Mouse (Mus musculus) limb, embryonic 12.5 days (tissue): ENCODE results near the gene Slc39a5. TPM values are rescaled to one million over a fixed set of nuclear protein-coding genes. Genes with fewer than 3 reads are reported as not detected.
A peak's percentile ranks its signal among the peaks of the same experiment; 100 is the strongest.

Experiments used
- ATAC-seq: fragments of 200-750 bp; cut with Nextera tagmentation; 2 replicates; pipeline ENCODE4 v1.8.0; 2017; ENCODE audit warnings: low read depth, moderate TSS enrichment; ENCODE audit not compliant: insufficient number of reproducible peaks, insufficient read depth, low FRiP score, low TSS enrichment
- H3K27ac ChIP-seq: fragments of 300-500 bp; sonication (generic); 2 replicates; pipeline ENCODE4 v1.5.1; 2016; ENCODE audit warnings: mild to moderate bottlenecking, moderate library complexity
- H3K27me3 ChIP-seq: fragments of 300-500 bp; sonication (generic); 2 replicates; pipeline ENCODE4 v1.6.1; 2016; ENCODE audit warnings: mild to moderate bottlenecking, moderate library complexity
- H3K36me3 ChIP-seq: fragments of 300-500 bp; sonication (generic); 2 replicates; pipeline ENCODE4 v1.6.1; 2016; ENCODE audit warnings: mild to moderate bottlenecking, moderate library complexity
- H3K4me1 ChIP-seq: fragments of 300-500 bp; sonication (generic); replicated peaks from 2 replicates; pipeline ENCODE4 v1.6.1; 2016
- H3K4me2 ChIP-seq: fragments of 300-500 bp; sonication (generic); 2 replicates; pipeline ENCODE4 v1.6.1; 2016; ENCODE audit warnings: mild to moderate bottlenecking, moderate library complexity
- H3K4me3 ChIP-seq: fragments of 300-500 bp; sonication (generic); replicated peaks from 2 replicates; pipeline ENCODE4 v1.5.1; 2016; ENCODE audit warnings: mild to moderate bottlenecking
- H3K9ac ChIP-seq: fragments of 300-500 bp; sonication (generic); replicated peaks from 2 replicates; pipeline ENCODE4 v1.6.1; 2016; ENCODE audit warnings: mild to moderate bottlenecking, moderate library complexity
- H3K9me3 ChIP-seq: fragments of 300-500 bp; sonication (generic); 2 replicates; pipeline ENCODE4 v1.6.1; 2016; ENCODE audit warnings: mild to moderate bottlenecking, moderate library complexity
- WGBS: fragments of 180-500 bp; shearing (Covaris S2); methylation state at CpG from one replicate; pipeline ENCODE4 v1.1.7; 2016; 5-methylcytosine and 5-hydroxymethylcytosine counted together
- polyA plus RNA-seq: library from polyadenylated mRNA; unstranded; fragments of >200 nt; fragmentation: Nextera tagmentation; extraction: Ambion mirVana; gene quantifications from 2 replicates; pipeline ENCODE4 v1.2.1, GENCODE M21; 2016

The Slc39a5 gene
- polyA plus RNA-seq, 1 experiment from 2014 or later: not detected

- H3K4me2 ChIP-seq: no peak overlapping the region
- H3K36me3 ChIP-seq: peaks cover 100% of the 10 kb centered on the region
- H3K27me3 ChIP-seq: no peaks in the 10 kb centered on the region
- no peak overlapping the region for H3K4me3 ChIP-seq
- no peak overlapping the region for H3K27ac ChIP-seq
- no peak overlapping the region for H3K9ac ChIP-seq
- no peaks in the 10 kb centered on the region for H3K4me1 ChIP-seq
- ATAC-seq: no peak
- H3K9me3 ChIP-seq: no peaks in the 10 kb centered on the region
- WGBS: 84% methylated on average over 6 of the region's 6 CpGs
Measured at GRCm38 (mm10) chr10:128389570-128389969, 11.5 kb downstream of the Slc39a5 start.

GRCm38 (mm10) chr10:128388941-128389340, 12.1 kb downstream of the Slc39a5 start:
- Histone ChIP-seq H3K4me1 (no peaks in the 10 kb centered on the region), H3K4me2 (no peak overlapping the region), H3K4me3 (no peak overlapping the region), H3K36me3 (peaks cover 100% of the 10 kb centered on the region), H3K9ac (no peak overlapping the region), H3K27me3 (no peaks in the 10 kb centered on the region), H3K9me3 (no peaks in the 10 kb centered on the region), H3K27ac (no peak overlapping the region)
- no peak for ATAC-seq
- WGBS: 94% methylated on average over 14 of the region's 14 CpGs

GRCm38 (mm10) chr10:128385902-128386301, 15.1 kb downstream of the Slc39a5 start:
- Histone ChIP-seq H3K27ac (no peak overlapping the region), H3K9ac (no peak overlapping the region), H3K4me3 (no peak overlapping the region), H3K4me1 (no peaks in the 10 kb centered on the region), H3K27me3 (no peaks in the 10 kb centered on the region), H3K4me2 (no peak overlapping the region), H3K9me3 (no peaks in the 10 kb centered on the region), H3K36me3 (peaks cover 99% of the 10 kb centered on the region)
- 89% methylated on average over 7 of the region's 7 CpGs for WGBS
- ATAC-seq: 0 out of 2 replicates have a peak, but pooled peaks have one; percentile 53

- 81% methylated on average over 8 of the region's 8 CpGs for WGBS
- no peak overlapping the region for H3K9ac ChIP-seq
- no peak overlapping the region for H3K4me2 ChIP-seq
- H3K4me1 ChIP-seq: peaks cover 17% of the 10 kb centered on the region
- H3K27me3 ChIP-seq: no peaks in the 10 kb centered on the region
- no peak overlapping the region for H3K27ac ChIP-seq
- peaks cover 95% of the 10 kb centered on the region for H3K36me3 ChIP-seq
- no peak overlapping the region for H3K4me3 ChIP-seq
- ATAC-seq: no peak
- no peaks in the 10 kb centered on the region for H3K9me3 ChIP-seq
Measured at GRCm38 (mm10) chr10:128382482-128382881, 18.5 kb downstream of the Slc39a5 start.

- peaks cover 76% of the 10 kb centered on the region for H3K36me3 ChIP-seq
- WGBS: 93% methylated on average over 5 of the region's 5 CpGs
Measured at GRCm38 (mm10) chr10:128380565-128380964, 20.5 kb downstream of the Slc39a5 start.

GRCm38 (mm10) chr10:128379260-128379659, 21.8 kb downstream of the Slc39a5 start:
- Histone ChIP-seq H3K27me3 (no peaks in the 10 kb centered on the region), H3K4me3 (no peak overlapping the region), H3K9ac (no peak overlapping the region; the same call in 1 of the 2 replicates), H3K9me3 (no peaks in the 10 kb centered on the region), H3K4me1 (peaks cover 25% of the 10 kb centered on the region), H3K27ac (no peak overlapping the region), H3K4me2 (no peak overlapping the region), H3K36me3 (peaks cover 63% of the 10 kb centered on the region)
- ATAC-seq: no peak
- WGBS: 94% methylated on average over 7 of the region's 7 CpGs

More at GRCm38 (mm10) chr10:128380565-128380964, 20.5 kb downstream of the Slc39a5 start:
- no peak overlapping the region for H3K4me2 ChIP-seq
- H3K27ac ChIP-seq: no peak overlapping the region
- H3K27me3 ChIP-seq: no peaks in the 10 kb centered on the region
- no peak overlapping the region for H3K9ac ChIP-seq
- H3K9me3 ChIP-seq: no peaks in the 10 kb centered on the region
- H3K4me3 ChIP-seq: no peak overlapping the region
- H3K4me1 ChIP-seq: peaks cover 25% of the 10 kb centered on the region
- ATAC-seq: no peak

- no peak overlapping the region for H3K27ac ChIP-seq
- H3K9ac ChIP-seq: peak overlapping the region; percentile 99
- H3K4me2 ChIP-seq: peak overlapping the region; percentile 77
- no peaks in the 10 kb centered on the region for H3K27me3 ChIP-seq
- H3K4me3 ChIP-seq: peak overlapping the region; percentile 100
- WGBS: 80% methylated on average over 3 of the region's 3 CpGs
- ATAC-seq: no peak
- H3K36me3 ChIP-seq: peaks cover 55% of the 10 kb centered on the region
- no peaks in the 10 kb centered on the region for H3K9me3 ChIP-seq
- peaks cover 25% of the 10 kb centered on the region for H3K4me1 ChIP-seq
Measured at GRCm38 (mm10) chr10:128378462-128378861, 22.6 kb downstream of the Slc39a5 start.

- peak overlapping the region; percentile 100 for H3K4me3 ChIP-seq
- no peaks in the 10 kb centered on the region for H3K27me3 ChIP-seq
- H3K9me3 ChIP-seq: no peaks in the 10 kb centered on the region
- ATAC-seq: no peak
- peak overlapping the region; percentile 99 for H3K9ac ChIP-seq
- H3K4me1 ChIP-seq: peaks cover 25% of the 10 kb centered on the region
- peaks cover 50% of the 10 kb centered on the region for H3K36me3 ChIP-seq
- WGBS: 58% methylated on average over 14 of the region's 14 CpGs
- peak overlapping the region; percentile 97 for H3K27ac ChIP-seq
- peak overlapping the region; percentile 77 for H3K4me2 ChIP-seq
Measured at GRCm38 (mm10) chr10:128377940-128378448, 23.0 kb downstream of the Slc39a5 start.

GRCm38 (mm10) chr10:128377222-128377939, 23.6 kb downstream of the Slc39a5 start:
- Histone ChIP-seq H3K9me3 (no peaks in the 10 kb centered on the region), H3K4me2 (peak overlapping the region; percentile 77), H3K9ac (peak overlapping the region; percentile 99), H3K27ac (peak overlapping the region; percentile 97), H3K36me3 (peaks cover 44% of the 10 kb centered on the region), H3K4me1 (peaks cover 25% of the 10 kb centered on the region), H3K4me3 (peak overlapping the region; percentile 100), H3K27me3 (no peaks in the 10 kb centered on the region)
- under 1% methylated on average over 29 of the region's 47 CpGs for WGBS
- ATAC-seq: peak; percentile 40

- Histone ChIP-seq H3K4me3 (peak within 1 kb of the TSS; percentile 100), H3K4me2 (peak within 1 kb of the TSS; percentile 77), H3K9ac (peak within 1 kb of the TSS; percentile 99), H3K27me3 (no peaks in the 10 kb centered on the region), H3K27ac (peak within 1 kb of the TSS; percentile 97), H3K9me3 (no peaks in the 10 kb centered on the region), H3K36me3 (peaks cover 37% of the 10 kb centered on the region), H3K4me1 (peaks cover 25% of the 10 kb centered on the region)
- WGBS: under 1% methylated on average over 51 of the region's 73 CpGs
- peak; percentile 90 for ATAC-seq
Measured at GRCm38 (mm10) chr10:128376455-128377211, 24.4 kb downstream of the Slc39a5 start, which contains the start of gene Ankrd52. Gene Ankrd52, plus strand, starts transcription at chr10:128377115.

- no peak for ATAC-seq
Measured at GRCm38 (mm10) chr10:128376099-128376454, 25.0 kb downstream of the Slc39a5 start.

More at GRCm38 (mm10) chr10:128376099-128376454, 25.0 kb downstream of the Slc39a5 start:
- peaks cover 25% of the 10 kb centered on the region for H3K4me1 ChIP-seq
- WGBS: 51% methylated on average over 4 of the region's 4 CpGs
- H3K9ac ChIP-seq: peak overlapping the region; percentile 99
- no peaks in the 10 kb centered on the region for H3K27me3 ChIP-seq
- H3K36me3 ChIP-seq: peaks cover 32% of the 10 kb centered on the region
- H3K9me3 ChIP-seq: no peaks in the 10 kb centered on the region
- H3K4me3 ChIP-seq: peak overlapping the region; percentile 100
- H3K27ac ChIP-seq: peak overlapping the region; percentile 97
- H3K4me2 ChIP-seq: peak overlapping the region; percentile 77
